Mouse (Mus musculus) embryonic fibroblast, embryonic 13.5 days (primary cell): Measurements from ENCODE around the gene Lrp8.

Experiments used
- CTCF ChIP-seq: IDR thresholded peaks from 2 replicates; pipeline ENCODE4 v1.5.1; 2011; ENCODE audit warnings: mild to moderate bottlenecking, control low read depth, low read length, moderate library complexity, borderline replicate concordance; ENCODE audit not compliant: insufficient read depth
- POLR2A ChIP-seq: IDR thresholded peaks from 2 replicates; pipeline ENCODE4 v1.6.1; 2011; ENCODE audit warnings: low read depth, mild to moderate bottlenecking, control low read depth, low read length, moderate library complexity

DNA sequence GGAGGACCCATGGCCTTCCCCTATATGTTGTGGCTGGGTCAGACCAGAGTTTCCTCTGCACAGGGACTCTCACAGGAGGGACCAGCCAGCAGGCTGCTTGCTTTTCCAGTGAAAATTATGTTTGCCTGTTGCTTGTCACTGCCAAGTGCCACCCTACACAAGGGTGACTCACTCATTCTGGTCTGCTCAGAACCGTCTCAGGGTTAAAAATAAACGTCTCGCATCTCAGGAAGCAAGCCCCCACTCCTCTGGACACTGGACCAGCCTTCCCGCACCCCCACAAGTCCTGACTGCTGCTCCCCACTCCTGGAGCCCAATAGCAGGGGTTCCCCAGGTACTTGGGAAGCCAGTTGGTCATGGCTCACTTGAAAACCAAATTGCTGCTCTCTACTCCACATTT lies 14.4 kb downstream of the Lrp8 start:
- TF ChIP-seq POLR2A = no peak
- no peak for TF ChIP-seq CTCF
